Mouse (Mus musculus) right cerebral cortex, postnatal 10 days (tissue): Measurements from ENCODE around the gene Coro7.
A peak's percentile ranks its signal among the peaks of the same experiment; 100 is the strongest.
"Not testable (repeated sequence)": the region's sequence is repeated elsewhere in the genome, so short reads cannot be mapped to it uniquely, and the experiment has no call there.

Experiments
- DNase-seq, 2 experiments: peaks; one replicate each; pipeline ENCODE4 v3.0.0; 2021; ENCODE audit warnings: low spot score in 2 of 2

Coro7 gene

DNA sequence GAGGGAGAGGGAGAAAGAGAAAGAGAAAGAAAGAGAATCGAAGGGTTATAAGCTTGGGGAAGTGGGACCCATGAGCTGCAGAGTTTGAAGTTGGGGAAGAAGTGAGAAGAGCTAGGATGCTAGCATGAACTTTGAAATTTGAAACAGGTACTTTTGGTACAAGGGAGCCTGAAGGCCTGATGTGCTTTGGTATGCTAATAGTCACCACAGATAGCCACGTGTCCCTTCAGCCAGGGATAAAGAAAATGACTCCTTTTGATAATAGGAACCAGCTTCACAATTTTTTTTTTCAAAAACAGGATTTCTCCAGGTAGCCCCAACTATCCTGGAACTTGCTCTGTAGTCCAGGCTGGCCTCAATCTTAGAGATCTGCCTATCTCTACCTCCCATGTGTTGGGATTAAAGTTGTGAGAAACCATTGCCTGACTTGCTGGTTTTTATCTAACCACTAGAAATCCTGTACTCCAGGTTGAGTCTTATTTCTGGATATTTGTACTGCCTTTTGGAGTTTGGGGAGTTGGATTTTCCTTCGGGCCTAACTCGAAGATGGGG, 3.1 kb upstream of the Coro7 start:
- no peak for DNase-seq

DNA sequence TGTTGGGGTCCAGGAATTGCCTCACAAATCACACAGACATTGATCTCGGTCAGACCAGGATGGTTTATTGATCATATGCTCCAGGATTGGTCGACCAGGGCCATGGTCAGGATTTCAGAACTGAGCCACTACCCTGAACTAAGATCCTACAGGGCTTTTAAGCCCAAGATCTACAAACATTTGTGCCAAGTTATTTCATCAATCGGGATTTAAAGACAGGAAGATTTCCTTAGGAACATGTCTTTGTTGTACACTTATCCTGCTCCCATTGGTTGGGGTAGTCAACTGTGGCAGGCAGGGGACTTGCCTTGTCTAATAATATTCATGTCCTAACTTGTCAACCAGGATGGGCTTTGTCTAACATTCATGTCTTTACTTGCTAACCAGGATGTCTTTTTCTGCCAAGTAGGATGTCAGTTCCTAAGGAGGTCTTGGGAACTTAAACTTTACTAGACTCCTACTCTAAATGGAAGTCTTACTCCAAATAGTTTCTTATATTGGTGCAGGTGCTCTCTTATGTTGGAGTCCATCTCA, 1.4 kb upstream of the Coro7 start:
- DNase-seq, result not testable (repeated sequence)

DNA sequence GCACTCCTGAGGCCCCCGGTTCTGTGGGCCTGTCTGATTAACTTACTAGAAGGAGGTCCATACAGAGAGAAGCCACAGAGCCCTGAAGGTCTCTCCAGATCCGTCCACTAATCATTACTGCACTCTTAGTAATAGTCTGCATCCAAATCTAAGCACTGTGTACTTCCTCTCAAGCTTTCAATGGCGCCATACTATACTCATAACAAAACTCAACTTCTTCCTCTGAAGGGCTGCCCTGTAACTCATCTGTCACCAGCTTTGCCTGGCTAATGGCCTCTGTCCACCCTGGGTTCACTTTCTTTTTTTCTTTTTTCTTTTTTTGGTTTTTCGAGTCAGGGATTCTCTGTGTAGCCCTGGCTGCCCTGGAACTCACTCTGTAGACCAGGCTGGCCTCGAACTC, 1.5 kb downstream of the Coro7 start:
- no peak for DNase-seq

DNA sequence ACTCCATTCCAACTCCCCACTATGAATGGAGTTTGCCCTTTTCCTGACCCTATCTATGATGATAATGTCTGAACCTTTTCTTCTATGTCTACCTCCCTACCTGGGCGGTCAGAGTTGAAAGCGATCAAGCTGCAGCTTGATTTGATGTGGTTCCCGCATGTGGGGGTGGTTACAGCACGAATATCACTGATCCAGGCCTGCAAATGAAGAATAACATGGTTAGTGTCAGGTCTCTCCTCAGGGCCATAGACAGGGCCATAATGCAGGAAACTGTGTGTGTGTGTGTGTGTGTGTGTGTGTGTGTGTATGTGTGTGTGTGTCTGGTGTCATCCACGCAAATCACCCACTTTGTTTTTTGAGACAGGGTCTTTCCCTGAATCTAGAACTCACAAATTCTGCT, 2.7 kb downstream of the Coro7 start:
- DNase-seq, result no peak

DNA sequence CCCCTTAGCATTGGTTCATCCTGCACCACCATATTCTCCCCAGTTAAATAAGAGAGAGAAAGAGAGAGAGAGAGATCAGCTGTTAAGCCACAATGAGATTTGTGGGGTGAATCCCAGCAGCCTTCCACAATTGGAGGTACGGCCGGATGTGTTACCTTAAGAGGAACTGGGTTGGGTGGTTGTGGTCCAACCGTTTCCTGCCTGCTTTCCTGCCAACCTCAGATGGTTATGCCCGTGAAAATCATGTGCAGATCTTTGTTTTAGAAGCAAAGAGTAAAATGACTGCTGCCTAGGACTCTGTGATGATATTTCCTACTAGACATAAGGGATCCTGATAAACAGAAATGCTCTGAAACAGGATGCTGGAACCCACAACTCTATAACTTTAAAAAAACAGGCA, 5.5 kb downstream of the Coro7 start:
- no peak for DNase-seq

DNA sequence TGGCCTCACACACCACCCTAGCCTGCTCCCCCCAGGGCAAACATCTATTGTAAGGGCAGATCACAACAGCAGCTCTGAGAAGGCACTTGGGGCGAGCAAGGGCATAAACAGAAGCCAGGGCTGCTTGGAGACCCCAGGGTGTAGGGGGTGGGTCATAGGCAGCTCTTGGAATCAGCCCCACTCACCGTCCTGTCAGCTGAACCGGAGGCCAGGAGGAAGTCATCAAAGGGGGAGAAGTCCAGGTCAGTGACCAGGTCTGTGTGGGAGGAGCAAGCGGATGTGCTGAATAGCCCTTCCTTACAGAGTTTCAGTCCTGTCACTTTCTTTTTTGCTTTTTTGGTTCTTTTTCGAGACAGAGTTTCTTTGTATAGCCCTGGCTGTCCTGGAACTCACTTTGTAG, 9.3 kb downstream of the Coro7 start:
- no peak for DNase-seq

DNA sequence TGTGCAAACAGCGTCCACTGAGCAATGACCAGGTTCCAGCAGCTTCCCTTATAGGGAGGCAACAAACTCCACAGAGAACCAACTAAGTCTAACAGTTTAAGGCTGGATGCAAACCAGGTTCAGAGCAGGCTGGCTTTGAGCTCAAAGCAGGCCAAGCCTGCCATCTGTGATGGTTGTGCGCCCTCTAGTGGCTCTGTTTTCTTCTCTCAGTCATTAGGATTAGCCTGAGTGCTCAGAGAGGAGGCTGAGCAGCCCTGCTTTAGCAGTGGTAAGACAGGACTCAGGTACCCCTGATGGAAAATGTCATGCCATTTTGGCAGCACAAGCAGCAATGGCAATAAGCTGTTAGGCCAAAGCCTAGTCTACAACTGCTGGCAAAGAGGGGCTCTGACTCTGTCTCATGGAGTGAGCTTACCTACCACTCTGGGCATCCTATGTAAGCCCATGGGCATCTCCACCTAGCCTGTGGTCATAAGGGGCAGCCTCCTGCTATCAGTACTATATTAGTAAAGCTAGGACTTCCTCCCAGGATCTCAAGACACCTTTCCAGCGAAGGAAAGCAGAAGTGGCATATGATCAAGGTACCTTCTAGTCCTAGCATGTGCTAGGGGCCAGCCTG, 12.3 kb downstream of the Coro7 start:
- DNase-seq, result peak; percentile 89 to 92

DNA sequence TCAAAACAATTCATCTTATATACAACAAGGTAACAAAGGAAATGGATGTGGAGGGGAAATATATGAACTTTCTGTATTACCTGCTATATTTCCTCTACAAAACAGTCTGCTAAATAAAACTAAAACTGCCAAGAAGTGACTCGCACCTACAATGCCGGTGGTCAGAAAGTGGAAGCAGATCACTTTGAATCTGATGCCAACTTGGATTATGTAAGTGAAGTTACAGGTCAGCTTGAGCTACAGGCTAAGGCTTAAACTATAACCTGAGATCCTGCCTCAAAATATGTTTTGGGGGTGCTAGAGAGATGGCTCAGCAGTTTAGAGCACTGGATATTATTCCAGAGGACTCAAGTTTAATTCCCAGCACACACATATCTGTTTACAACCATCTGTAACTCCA, 13.9 kb downstream of the Coro7 start:
- no peak for DNase-seq

DNA sequence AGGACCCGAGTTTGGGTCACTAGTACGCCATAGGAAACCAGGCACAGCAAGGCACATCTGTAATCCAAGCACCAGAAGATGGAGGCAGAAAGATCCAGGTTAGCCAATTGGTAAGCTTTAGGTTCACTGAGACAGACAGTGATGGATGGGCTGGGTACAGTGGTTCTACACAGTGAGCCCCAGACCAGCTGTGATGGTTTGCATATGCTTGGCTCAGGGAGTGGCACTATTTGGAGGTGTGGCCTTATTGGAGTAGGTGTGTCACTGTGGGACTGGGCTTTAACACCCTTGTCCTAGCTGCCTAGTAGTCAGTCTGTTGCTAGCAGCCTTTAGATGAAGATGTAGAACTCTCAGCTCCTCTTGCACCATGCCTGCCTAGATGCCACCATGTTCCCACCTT, 15.8 kb downstream of the Coro7 start:
- DNase-seq, result no peak

DNA sequence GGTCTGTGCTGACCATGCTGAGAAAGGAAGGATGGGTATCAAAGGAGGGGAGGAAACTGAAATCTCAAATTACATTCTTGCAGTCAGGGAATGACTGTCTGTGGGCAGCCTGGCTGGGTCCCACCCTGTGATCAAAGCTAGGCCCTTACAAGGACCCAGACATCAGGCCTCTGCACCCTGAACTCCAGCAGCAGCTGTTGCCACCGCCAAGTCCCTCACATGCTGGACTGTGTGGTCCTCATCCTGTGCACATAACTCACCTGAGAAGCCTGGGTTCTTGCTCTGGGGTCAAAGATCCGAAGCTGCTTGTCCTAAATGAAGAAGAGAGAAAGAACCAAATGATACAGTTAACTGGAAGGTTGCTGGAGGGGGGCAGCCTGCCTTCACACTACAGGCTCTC, 18.0 kb downstream of the Coro7 start:
- DNase-seq, result no peak

DNA sequence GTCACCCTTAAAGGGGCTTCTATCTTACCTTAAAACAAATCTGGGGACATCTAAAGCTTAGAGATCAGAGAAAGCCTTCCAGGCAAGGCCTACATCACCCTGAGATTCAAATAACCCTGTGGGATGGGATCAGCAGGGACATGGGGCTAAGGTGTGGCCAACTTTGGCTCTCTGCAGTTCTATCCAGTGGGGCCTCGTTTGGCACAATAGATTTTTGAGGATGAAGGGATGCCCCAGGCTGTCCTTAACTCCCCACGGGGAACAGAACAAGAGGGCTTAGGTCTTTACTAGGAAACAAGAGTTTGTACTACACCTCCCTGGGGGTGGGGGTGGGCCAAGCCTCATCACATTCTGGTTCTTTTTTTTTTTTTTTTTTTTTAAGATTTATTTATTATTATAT, 20.3 kb downstream of the Coro7 start:
- DNase-seq, result no peak

DNA sequence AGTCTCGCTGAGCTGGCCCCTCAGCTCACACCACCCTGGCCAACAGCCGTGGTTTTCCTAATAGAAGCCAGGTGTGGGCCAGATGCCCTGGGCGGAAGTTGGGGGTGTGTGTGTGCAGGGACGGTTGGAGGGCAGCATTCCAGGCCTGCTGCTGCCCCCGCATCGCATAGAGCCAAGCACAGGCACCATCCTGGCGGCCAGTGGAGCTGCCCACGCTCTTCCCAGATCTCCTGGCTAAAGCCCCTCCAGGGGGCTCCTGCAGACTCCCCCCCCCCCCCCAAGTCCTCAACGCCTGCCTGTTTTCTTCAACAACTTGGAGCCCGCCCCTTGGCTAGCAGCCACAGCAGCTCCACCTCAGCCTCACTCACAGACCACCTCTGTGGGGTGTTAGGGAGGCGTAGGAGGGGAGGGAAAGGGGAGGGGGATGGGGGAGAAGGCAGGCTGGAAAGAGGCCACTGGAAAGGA, 20.8 kb downstream of the Coro7 start:
- DNase-seq, result no peak

DNA sequence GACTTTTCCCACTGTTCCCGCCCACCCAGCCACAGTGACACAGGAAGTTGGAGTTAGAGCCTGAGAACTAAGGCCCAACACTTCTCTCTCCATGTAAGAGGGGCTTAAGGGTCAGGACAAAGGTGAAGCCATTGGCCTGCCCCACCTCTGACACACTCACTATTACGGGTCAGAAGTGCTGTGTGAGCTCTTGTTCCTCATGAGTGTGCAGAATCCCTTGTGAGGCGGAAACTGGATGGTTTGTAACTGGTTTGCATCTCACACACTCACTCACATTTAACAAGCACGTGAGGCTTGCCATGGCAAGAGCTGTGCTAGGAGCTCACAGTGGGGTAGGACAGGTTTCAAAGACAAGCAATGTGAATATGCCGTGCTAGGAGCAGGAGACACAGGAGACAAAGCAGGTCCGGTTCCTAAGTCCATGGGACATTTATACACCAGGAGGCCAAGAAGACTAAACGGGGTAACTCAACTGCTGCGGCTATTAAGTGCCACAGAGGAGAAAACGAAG, 23.0 kb downstream of the Coro7 start:
- DNase-seq, result no peak

DNA sequence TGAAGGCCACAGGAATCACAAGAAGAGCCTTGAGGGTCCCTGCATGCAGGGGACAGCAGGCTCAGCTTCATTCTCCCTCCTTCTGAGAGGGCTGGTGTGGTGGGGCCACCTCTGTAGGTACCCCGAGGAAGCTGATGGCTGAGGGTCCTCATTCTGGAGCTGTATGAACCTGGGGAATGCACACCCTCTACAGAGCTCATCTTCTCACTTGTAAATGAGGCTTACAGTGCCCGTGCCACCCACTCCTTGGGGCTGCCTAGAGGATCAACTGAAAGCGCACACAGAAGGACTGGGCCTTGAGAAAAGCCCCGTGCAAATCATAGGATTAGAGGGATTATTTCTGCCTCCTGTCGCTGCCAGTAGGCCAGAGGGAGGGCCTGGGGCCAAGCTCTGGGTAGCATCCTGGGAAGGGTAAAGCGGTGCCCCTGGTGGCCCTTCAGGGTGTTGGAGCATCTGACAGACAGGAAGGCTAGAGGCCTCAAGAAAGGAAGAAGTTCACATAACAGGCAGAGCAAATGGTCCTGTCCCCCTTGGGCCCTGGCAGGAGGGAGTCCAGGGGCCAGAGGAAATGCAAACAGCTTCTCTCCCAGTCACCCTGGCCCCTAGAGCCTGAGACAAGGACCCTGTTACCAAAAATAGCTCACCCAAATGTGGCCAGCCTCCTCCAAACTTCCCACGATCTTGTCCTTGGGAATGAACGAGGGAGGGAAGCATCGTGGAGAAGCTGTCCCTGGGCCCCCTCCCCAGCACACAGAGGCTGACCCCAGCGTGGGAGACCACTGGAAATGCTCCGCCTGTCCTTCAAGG, 23.6 kb downstream of the Coro7 start:
- peak; percentile 24 to 31 for DNase-seq

DNA sequence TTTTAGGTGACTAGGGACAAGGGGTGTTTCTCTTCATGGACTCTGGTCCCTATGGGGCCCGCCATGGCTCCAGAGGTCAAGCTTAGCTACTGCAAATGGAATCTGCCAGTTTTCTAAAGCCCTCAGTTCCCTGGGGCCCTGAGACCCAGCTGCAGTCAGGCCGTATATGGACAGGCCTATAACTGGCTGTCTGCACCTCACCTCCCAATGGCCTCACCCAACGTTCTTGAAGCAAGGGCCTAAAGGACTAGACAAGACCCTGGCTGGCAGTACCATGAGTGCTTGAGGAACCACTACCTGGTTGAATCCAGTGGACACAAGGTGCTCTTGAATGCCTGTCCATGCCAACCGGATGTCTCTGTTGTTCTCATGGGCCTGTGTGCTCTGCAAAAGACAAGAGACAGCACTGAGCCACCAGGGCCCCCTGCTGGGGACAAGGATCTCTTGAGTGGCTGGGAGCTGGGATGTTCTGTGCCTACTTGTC, 24.3 kb downstream of the Coro7 start:
- peak; percentile 27 to 36 for DNase-seq

DNA sequence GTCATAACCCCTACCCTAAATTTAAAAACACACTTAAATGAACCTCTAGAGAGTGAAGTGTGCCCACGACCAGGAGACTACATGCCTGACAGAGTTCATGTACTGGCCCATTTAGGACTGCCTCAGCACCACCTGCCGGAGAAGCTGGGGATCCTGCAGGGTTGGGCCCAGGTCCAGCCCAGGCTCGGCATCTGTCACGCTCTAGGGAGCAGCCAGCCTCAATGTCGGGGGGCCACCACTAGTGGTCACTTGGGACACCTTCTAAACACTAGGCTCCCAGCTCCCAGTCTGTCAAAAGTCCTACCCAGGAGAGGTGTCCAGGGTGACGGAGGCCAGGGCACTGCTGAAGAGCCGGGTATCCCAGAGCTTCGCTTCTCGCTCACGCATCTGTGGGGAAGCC, 24.9 kb downstream of the Coro7 start:
- DNase-seq, result peak; percentile 24 to 33

DNA sequence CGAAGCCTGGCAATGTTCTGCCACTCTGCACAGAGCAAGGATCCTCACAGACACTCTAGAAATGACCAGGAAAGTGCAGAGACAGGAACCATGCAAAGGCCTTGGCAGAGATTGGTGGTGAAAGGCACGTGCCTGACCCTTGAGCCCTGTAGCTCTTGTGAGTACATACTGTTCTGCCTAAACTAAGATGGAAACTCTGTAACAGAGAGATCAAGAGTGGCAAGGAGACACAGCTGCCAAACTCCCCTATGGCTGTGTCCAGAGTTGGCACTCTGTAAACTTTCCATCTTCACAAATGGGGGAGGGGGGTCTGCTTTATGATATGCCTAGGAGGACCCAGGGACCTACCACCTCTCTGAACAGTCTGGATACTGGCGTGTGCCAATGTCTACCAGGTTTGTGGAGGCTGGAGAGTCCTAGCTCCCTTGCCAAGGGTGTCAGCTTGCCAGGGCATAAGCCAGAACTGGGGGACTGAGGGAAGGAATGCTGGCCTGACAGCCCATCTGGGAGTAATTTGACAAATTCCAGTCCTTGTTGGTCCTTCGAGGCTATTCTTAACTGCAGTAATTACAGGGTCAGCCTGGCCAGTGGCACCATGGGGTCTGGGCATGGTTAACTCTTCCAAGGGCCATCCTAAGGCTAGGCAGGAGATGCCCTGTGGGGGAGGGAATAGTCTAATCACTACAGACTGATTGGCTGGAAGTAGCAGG, 26.7 kb downstream of the Coro7 start:
- DNase-seq, result peak in 1 of 2 experiments; percentile 38

DNA sequence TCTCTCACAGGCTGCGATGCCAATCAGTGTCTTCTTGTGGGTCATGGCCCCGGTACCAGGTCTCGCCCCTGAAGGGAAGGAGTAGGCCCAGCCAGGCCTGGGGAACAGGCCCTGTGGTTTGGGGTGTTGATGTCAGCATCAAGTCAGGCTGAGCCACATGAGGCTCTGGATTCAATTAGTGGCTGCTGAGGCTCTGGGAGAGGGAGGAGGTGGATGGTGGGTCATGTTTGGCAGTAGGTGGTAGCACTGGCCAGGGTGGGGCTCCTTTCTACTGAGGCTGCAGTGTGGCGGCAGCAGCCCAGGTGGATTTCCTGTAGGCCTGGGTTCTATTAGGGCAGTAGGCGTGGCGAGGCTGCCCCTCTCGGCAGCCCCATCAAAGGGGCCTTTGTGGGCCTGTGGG, 28.0 kb downstream of the Coro7 start:
- DNase-seq, result no peak

DNA sequence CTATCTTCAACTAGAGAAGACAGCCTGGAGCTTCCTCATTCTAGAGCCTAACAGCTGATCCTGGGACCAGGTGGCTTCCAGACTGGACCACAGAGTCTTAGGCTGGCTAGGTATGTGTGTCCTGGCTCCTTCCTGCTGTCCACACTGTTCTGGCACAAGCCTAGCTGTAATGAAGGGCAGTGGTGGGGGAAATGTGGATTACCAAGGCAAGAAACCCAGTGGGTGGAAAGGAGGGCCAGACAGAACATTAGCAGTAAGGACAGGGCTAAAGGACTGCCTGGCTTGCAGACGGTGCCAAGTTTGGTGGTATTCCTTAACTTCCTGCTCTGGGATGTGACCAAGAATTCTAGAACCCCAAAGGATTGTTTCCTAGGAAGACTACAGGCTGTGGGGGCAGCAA, 28.5 kb downstream of the Coro7 start:
- no peak for DNase-seq

DNA sequence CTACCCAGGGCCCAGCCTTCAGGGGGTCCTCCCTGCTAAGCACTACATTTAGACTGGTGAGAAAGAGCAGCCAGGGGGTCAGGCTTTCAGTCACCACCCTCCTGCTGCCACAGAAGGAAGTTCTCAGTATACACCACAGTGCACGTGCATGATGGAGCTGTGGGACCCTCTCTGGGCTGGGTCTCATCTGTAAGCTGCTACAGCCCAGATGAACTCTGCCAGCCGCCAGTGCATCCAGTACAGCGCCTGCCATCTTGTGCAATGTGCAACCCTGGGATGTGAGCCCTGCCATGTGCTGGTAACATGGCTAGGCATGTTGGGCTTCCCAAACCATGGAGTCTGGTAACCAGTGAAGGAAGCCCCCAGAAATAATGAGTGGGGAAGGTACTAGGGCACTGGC, 29.4 kb downstream of the Coro7 start:
- no peak for DNase-seq

DNA sequence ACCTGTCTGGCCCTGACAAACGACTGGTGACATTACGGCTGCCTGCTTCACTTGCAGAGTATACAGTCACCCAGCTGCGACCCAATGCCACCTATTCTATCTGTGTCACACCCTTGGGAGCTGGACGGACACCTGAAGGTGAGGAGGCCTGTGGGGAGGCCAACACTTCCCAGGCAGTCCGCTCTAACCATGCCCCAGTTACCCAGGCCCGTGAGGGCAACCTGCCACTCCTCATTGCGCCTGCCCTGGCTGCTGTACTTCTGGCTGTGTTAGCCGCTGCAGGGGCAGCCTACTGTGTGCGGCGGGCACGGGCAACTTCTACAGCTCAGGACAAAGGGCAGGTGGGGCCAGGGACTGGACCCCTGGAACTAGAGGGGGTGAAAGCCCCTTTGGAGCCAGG, 29.9 kb downstream of the Coro7 start:
- no peak for DNase-seq

DNA sequence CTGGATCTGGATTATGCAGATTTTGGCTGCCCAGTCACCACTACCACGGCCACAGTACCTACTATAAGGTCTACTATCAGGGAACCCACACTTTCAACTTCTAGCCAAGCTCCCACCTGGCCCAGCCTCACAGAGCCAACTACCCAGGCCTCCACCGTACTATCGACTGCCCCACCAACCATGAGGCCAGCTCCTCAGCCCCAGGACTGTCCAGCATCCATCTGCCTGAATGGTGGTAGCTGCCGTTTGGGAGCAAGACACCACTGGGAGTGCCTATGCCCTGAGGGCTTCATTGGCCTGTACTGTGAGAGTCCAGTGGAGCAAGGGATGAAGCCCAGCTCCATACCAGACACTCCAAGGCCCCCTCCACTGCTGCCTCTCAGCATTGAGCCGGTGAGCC, 30.4 kb downstream of the Coro7 start:
- DNase-seq, result no peak
